Mouse (Mus musculus): ENCODE results near the gene Tmc8. TPM values are rescaled to one million over a fixed set of nuclear protein-coding genes. Genes with fewer than 3 reads are reported as not detected.

The Tmc8 gene
- polyA plus RNA-seq, 1 experiment from 2014 or later = 0.86 TPM

DNA sequence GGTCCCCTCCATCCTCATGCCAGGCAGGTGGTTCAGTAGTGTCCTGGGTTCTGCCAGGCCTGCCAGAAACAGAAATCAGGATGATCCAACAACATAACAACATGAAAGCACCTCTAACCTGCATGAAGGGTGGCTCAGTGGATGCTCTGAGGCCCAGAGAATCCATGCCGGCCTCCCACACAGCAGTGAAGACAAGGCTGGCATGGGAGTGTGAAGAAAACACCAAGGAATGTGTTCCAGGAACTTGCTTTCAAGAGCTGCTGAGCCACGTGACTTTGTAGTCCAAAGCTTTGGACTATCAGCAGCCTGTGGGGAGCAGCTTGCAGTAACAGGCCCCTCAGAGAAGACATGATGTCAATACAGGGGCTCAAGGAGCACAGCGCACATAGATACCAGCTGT lies 15.6 kb upstream of the Tmc8 start:
- no peaks in the 10 kb centered on the region for H3K27me3 ChIP-seq (ENCODE audit: control insufficient read depth, insufficient read depth, low read length)
- ATAC-seq (ENCODE audit: low FRiP score) (no peak), DNase-seq (ENCODE audit: low spot score) (no peak)
- no peak overlapping the region for H3K4me2 ChIP-seq (replicated peaks; ENCODE audit: low read depth, low read length)
- H3K27ac ChIP-seq (ENCODE audit: low read depth, low read length) = no peak overlapping the region
- H3K4me3 ChIP-seq (ENCODE audit: low read depth, low read length) = no peak overlapping the region
- WGBS = 93% methylated on average over 3 of the region's 3 CpGs
- no peak overlapping the region for H3K9ac ChIP-seq (ENCODE audit: low read depth, low read length)
- H3K36me3 ChIP-seq (ENCODE audit: control insufficient read depth, insufficient read depth, low read length) = 0 out of 2 replicates have a peak, but pooled peaks cover 5% of the 10 kb centered on the region
- no peaks in the 10 kb centered on the region for H3K4me1 ChIP-seq (replicated peaks; ENCODE audit: control insufficient read depth, insufficient read depth, low read length)
- no peaks in the 10 kb centered on the region for H3K9me3 ChIP-seq (ENCODE audit: control insufficient read depth, low read length)

DNA sequence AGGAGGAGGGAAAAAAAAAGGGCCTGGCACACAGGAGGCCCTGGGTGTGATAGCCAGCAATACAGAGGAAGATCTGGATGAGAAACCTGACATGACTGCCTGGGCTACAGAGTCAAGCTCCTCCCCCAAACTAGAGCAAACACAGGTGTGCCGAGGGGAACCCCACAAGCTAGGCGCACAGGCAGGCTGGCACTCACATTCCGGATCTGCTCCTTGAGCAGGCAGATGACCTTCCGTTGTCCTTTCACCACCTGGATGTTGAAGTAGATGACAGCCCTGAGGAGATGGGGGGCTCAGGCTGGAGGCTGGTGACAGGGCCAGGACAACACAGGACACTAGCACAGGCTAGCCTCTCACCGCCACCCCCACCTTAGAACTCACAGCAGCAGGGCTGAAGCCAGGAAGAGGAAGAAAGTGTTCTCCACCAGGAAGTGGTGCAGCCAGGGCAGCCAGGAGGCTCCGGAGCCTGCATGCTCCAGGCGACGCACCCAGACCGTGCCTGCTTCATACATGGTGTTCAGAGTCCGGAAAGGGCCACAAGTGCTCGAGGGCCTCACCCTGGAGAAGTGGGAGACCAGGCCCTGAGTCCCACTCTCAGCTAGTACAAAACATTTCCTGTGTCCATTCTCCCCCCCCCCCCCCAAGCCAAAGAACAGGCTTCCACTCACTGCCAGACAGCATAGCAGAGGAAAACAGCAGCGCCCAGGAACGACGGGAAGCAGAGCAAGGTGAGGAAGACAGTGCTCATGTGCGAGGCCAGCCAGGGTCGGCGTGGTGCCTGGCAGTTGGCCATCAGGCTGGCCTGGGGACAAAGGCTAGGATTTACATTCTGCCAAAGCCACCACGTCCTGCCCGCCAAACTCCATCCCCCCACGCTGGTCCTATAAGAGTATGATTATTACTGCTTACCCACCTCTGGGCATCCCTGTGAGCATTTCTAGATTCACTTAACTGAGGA lies 12.9 kb upstream of the Tmc8 start:
- WGBS = 87% methylated on average over 20 of the region's 20 CpGs
- no peaks in the 10 kb centered on the region for H3K27me3 ChIP-seq (ENCODE audit: control insufficient read depth, insufficient read depth, low read length)
- no peak overlapping the region for H3K4me2 ChIP-seq (replicated peaks; ENCODE audit: low read depth, low read length)
- no peak overlapping the region for H3K4me3 ChIP-seq (ENCODE audit: low read depth, low read length)
- H3K36me3 ChIP-seq (ENCODE audit: control insufficient read depth, insufficient read depth, low read length) = 0 out of 2 replicates have a peak, but pooled peaks cover 5% of the 10 kb centered on the region
- H3K27ac ChIP-seq (ENCODE audit: low read depth, low read length) = 0 out of 2 replicates have a peak overlapping the region, but pooled peaks have one; percentile 4
- DNase-seq (ENCODE audit: low spot score) (no peak), ATAC-seq (ENCODE audit: low FRiP score) (no peak)
- no peak overlapping the region for H3K9ac ChIP-seq (ENCODE audit: low read depth, low read length)
- no peaks in the 10 kb centered on the region for H3K4me1 ChIP-seq (replicated peaks; ENCODE audit: control insufficient read depth, insufficient read depth, low read length)
- no peaks in the 10 kb centered on the region for H3K9me3 ChIP-seq (ENCODE audit: control insufficient read depth, low read length)

DNA sequence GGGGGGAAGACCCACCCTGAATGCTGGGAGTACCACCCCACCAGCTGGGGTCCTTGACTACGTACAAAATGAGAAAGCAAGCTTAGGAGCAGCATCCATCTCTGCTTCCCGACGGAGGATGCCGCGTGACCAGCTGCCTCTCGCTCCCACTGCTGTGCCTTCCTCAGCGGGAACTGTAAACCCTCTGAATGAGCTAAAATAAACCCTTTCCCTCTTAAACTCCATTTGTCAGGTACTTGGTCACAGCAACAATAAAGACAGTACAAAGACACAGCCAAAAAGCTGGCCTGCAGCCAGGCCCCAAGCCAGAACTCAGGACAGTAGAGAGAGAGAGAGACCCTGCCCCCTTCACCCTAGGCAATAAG lies 12.2 kb upstream of the Tmc8 start:
- Histone ChIP-seq H3K27me3 (ENCODE audit: control insufficient read depth, insufficient read depth, low read length) (no peaks in the 10 kb centered on the region), H3K9ac (ENCODE audit: low read depth, low read length) (no peak overlapping the region), H3K4me1 (replicated peaks; ENCODE audit: control insufficient read depth, insufficient read depth, low read length) (no peaks in the 10 kb centered on the region), H3K36me3 (ENCODE audit: control insufficient read depth, insufficient read depth, low read length) (0 out of 2 replicates have a peak, but pooled peaks cover 4% of the 10 kb centered on the region), H3K27ac (ENCODE audit: low read depth, low read length) (peak overlapping the region; percentile 4; the same call in 1 of the 2 replicates), H3K4me3 (ENCODE audit: low read depth, low read length) (no peak overlapping the region), H3K9me3 (ENCODE audit: control insufficient read depth, low read length) (no peaks in the 10 kb centered on the region), H3K4me2 (replicated peaks; ENCODE audit: low read depth, low read length) (no peak overlapping the region)
- ATAC-seq (ENCODE audit: low FRiP score) = no peak
- WGBS = 83% methylated on average over 7 of the region's 7 CpGs
- DNase-seq (ENCODE audit: low spot score) = no peak

DNA sequence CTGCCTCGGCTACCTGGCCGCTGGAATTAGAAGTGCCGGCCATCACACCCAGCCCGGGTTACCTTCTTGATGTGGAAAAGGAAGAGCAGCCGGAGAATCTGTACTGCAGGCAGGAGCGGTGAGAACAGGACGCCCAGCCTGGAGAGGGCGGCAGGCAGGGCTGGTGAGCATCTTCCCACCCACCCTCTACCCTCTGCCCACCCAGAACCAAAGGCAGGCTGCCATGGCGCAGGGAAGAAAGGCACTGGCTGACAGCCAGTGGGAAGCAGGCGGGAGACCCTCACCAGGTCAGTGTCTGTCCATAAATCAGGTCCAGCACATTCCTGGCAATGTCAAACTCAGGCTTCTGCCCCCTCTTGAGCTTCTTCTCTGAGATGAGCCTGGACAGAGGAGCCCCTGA lies 11.5 kb upstream of the Tmc8 start:
- Histone ChIP-seq H3K9me3 (ENCODE audit: control insufficient read depth, low read length) (no peaks in the 10 kb centered on the region), H3K27ac (ENCODE audit: low read depth, low read length) (no peak overlapping the region), H3K9ac (ENCODE audit: low read depth, low read length) (no peak overlapping the region), H3K36me3 (ENCODE audit: control insufficient read depth, insufficient read depth, low read length) (no peaks in the 10 kb centered on the region), H3K4me2 (replicated peaks; ENCODE audit: low read depth, low read length) (no peak overlapping the region), H3K4me3 (ENCODE audit: low read depth, low read length) (no peak overlapping the region), H3K27me3 (ENCODE audit: control insufficient read depth, insufficient read depth, low read length) (no peaks in the 10 kb centered on the region), H3K4me1 (replicated peaks; ENCODE audit: control insufficient read depth, insufficient read depth, low read length) (no peaks in the 10 kb centered on the region)
- DNase-seq (ENCODE audit: low spot score) (no peak), ATAC-seq (ENCODE audit: low FRiP score) (no peak)
- 91% methylated on average over 10 of the region's 10 CpGs for WGBS

DNA sequence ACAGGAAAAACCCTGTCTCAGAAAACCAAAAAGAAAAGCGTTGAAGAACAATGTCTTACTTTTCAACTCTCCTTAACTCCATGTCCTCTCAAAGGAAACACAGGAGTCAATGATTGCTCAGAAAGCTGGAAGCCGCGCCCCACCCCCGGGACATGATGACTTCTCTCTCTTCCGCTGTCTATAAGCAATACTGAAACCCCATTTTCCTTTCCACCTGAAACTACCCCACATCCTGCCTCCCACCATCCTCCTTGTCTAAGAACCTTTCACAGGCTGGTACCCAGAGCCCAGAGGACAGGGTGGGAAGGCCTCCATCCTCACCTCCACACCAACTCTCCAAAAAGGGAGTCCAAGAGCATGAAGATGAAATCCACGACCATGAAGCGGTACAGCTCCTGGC lies 9.5 kb upstream of the Tmc8 start:
- DNase-seq (ENCODE audit: low spot score) (no peak), ATAC-seq (ENCODE audit: low FRiP score) (no peak)
- Histone ChIP-seq H3K4me2 (replicated peaks; ENCODE audit: low read depth, low read length) (no peak overlapping the region), H3K27me3 (ENCODE audit: control insufficient read depth, insufficient read depth, low read length) (no peaks in the 10 kb centered on the region), H3K4me1 (replicated peaks; ENCODE audit: control insufficient read depth, insufficient read depth, low read length) (no peaks in the 10 kb centered on the region), H3K36me3 (ENCODE audit: control insufficient read depth, insufficient read depth, low read length) (no peaks in the 10 kb centered on the region), H3K4me3 (ENCODE audit: low read depth, low read length) (no peak overlapping the region), H3K9me3 (ENCODE audit: control insufficient read depth, low read length) (no peaks in the 10 kb centered on the region), H3K27ac (ENCODE audit: low read depth, low read length) (no peak overlapping the region), H3K9ac (ENCODE audit: low read depth, low read length) (no peak overlapping the region)
- WGBS = 93% methylated on average over 7 of the region's 7 CpGs

DNA sequence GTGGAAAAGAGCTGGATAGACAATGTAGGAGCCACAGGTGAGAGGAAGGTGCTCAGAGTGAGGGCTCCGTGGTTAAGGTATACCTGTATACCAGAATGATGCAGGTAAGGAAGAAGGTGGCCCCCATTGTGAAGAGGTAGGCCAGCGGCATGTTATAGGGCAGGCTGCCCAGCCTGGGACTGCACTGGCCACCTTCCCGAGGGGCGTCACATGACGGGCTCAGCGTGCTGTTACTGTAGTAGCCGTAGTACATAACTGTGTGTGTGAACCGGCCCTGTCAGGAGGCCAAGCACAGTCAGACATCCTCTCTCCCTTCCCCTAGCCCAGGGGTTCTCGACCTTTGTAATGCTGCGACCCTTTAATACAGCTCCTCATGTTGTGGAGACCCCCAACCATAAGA lies 7.0 kb upstream of the Tmc8 start:
- no peak overlapping the region for H3K4me3 ChIP-seq (ENCODE audit: low read depth, low read length)
- H3K9me3 ChIP-seq (ENCODE audit: control insufficient read depth, low read length) = no peaks in the 10 kb centered on the region
- 92% methylated on average over 10 of the region's 10 CpGs for WGBS
- DNase-seq (ENCODE audit: low spot score) (no peak), ATAC-seq (ENCODE audit: low FRiP score) (no peak)
- H3K36me3 ChIP-seq (ENCODE audit: control insufficient read depth, insufficient read depth, low read length) = no peaks in the 10 kb centered on the region
- no peak overlapping the region for H3K9ac ChIP-seq (ENCODE audit: low read depth, low read length)
- H3K4me2 ChIP-seq (replicated peaks; ENCODE audit: low read depth, low read length) = no peak overlapping the region
- H3K4me1 ChIP-seq (replicated peaks; ENCODE audit: control insufficient read depth, insufficient read depth, low read length) = peaks cover 9% of the 10 kb centered on the region
- peaks cover under 1% of the 10 kb centered on the region; the same call in 1 of the 2 replicates for H3K27me3 ChIP-seq (ENCODE audit: control insufficient read depth, insufficient read depth, low read length)
- H3K27ac ChIP-seq (ENCODE audit: low read depth, low read length) = no peak overlapping the region

DNA sequence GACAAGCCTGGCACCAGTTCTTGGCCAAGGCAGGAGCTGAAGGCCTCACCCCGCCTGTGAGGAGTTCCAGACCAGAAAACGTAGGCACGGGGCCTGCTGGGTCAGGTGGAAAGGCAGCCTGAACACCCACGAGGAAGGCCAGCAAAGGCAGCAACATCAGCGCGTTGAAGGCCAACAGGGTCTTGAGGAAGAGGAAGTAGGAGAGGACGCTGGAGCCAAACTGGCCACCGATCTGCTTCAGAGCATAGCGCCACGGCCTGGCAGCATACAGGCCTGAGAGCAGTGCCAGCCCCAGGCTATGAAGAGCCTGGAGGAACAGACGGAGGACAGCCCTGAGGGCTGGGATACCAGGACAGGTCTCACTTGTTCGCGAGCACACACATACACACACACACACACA lies 6.3 kb upstream of the Tmc8 start:
- no peak overlapping the region for H3K4me2 ChIP-seq (replicated peaks; ENCODE audit: low read depth, low read length)
- no peaks in the 10 kb centered on the region for H3K9me3 ChIP-seq (ENCODE audit: control insufficient read depth, low read length)
- H3K27ac ChIP-seq (ENCODE audit: low read depth, low read length) = no peak overlapping the region
- no peaks in the 10 kb centered on the region for H3K36me3 ChIP-seq (ENCODE audit: control insufficient read depth, insufficient read depth, low read length)
- DNase-seq (ENCODE audit: low spot score) = no peak
- H3K9ac ChIP-seq (ENCODE audit: low read depth, low read length) = no peak overlapping the region
- no peak overlapping the region for H3K4me3 ChIP-seq (ENCODE audit: low read depth, low read length)
- peaks cover 14% of the 10 kb centered on the region for H3K4me1 ChIP-seq (replicated peaks; ENCODE audit: control insufficient read depth, insufficient read depth, low read length)
- no peak for ATAC-seq (ENCODE audit: low FRiP score)
- peaks cover 7% of the 10 kb centered on the region; the same call in 1 of the 2 replicates for H3K27me3 ChIP-seq (ENCODE audit: control insufficient read depth, insufficient read depth, low read length)
- WGBS = 93% methylated on average over 13 of the region's 13 CpGs

DNA sequence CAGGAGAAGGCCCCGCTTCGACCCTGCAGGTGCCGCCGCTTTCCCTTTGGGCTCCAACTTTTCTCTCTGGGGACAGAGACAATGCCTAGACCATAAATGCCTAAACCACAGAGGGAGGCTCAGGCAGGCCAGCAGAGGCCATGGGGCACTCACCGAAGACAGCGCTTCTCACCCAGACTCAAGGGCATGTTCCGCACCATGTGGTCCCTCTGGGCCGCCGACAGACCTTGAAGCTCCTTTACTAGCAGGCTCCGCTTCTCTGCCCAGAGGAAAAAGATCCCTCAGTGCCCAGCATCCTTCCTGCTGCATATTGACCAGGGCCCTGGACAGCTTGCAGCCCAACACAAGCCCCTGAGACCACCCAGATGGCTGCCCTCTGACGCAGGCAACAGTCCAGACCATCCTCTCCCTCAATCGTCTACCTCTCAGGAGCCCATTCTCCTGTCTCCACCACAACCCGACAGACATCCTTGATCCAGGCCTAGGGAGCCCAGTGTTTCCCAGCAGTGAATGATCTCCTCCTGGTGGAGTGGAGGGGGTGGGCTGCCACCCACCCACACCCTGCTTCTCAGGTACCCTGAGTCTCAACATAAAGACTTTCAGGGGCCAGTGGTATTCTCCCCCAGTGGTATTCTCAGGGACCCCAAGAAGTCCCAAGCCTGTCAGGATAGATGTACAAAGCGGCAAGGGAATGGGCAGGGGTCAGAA lies 5.6 kb upstream of the Tmc8 start:
- H3K4me2 ChIP-seq (replicated peaks; ENCODE audit: low read depth, low read length) = no peak overlapping the region
- no peaks in the 10 kb centered on the region for H3K9me3 ChIP-seq (ENCODE audit: control insufficient read depth, low read length)
- ATAC-seq (ENCODE audit: low FRiP score) = no peak
- no peaks in the 10 kb centered on the region for H3K36me3 ChIP-seq (ENCODE audit: control insufficient read depth, insufficient read depth, low read length)
- H3K9ac ChIP-seq (ENCODE audit: low read depth, low read length) = no peak overlapping the region
- peaks cover 15% of the 10 kb centered on the region for H3K4me1 ChIP-seq (replicated peaks; ENCODE audit: control insufficient read depth, insufficient read depth, low read length)
- WGBS = 93% methylated on average over 14 of the region's 14 CpGs
- H3K4me3 ChIP-seq (ENCODE audit: low read depth, low read length) = no peak overlapping the region
- H3K27ac ChIP-seq (ENCODE audit: low read depth, low read length) = no peak overlapping the region
- no peak for DNase-seq (ENCODE audit: low spot score)
- H3K27me3 ChIP-seq (ENCODE audit: control insufficient read depth, insufficient read depth, low read length) = peaks cover 12% of the 10 kb centered on the region
